Mouse (Mus musculus): Measurements from ENCODE around the gene Rundc3a.

GRCm38 (mm10) chr11:102409795-102410330 lies 16.7 kb downstream of the Rundc3a start:
- TF ChIP-seq CTCF (IDR thresholded peaks at IDR 0.05), result no peak
- no peak for TF ChIP-seq POLR2A (IDR thresholded peaks at IDR 0.05; ENCODE audit: insufficient read depth, low read depth, low read length)
